Mouse (Mus musculus): ENCODE measurements around the gene Shc2.

DNA sequence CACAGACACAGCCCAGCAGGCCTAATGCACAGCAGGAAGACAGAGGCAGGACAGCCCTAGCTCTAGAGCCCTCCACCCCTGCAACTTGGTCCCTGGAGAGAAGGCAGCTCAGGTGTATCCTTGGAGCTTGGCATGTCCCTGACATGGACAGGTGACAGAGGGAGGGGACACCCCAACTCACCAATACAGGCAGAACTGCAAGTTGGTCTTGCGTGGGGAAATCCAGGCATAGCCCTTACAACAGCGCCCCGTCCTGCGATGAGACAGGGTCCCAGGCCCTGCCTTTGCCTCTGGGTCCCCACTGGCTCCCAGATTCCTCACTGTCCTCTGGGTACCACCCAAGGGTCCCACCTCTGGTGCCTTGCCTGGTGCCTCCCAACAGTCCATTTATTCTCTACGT is 52.0 kb downstream of the Shc2 start:
- TF ChIP-seq MAFK (IDR thresholded peaks at IDR 0.05; ENCODE audit: insufficient read depth, low read depth, low read length) (no peak), HCFC1 (IDR thresholded peaks at IDR 0.05; ENCODE audit: borderline replicate concordance, insufficient read depth, low read length) (no peak), ZC3H11A (IDR thresholded peaks at IDR 0.05; ENCODE audit: borderline replicate concordance, low read depth, low read length) (no peak), ZNF384 (IDR thresholded peaks at IDR 0.05; ENCODE audit: low read depth, low read length) (no peak), CHD2 (IDR thresholded peaks at IDR 0.05; ENCODE audit: low read depth, low read length) (no peak)

All from ES-E14 (cell line).